Mouse (Mus musculus): ENCODE measurements around the gene Mpped2. TPM values are rescaled to one million over a fixed set of nuclear protein-coding genes. Genes with fewer than 3 reads are reported as not detected.

Mpped2 gene
- polyA plus RNA-seq, 1 experiment from 2014 or later: 134 TPM

- WGBS: 73% methylated on average over 5 of the region's 5 CpGs
- no peak overlapping the region for H3K27ac ChIP-seq
- peaks cover 24% of the 10 kb centered on the region for H3K4me1 ChIP-seq (replicated peaks)
- H3K36me3 ChIP-seq: no peaks in the 10 kb centered on the region
- no peak for ATAC-seq (ENCODE audit: insufficient number of reproducible peaks, insufficient read depth, low FRiP score, low TSS enrichment, low read depth)
- H3K27me3 ChIP-seq: no peaks in the 10 kb centered on the region
- no peak overlapping the region for H3K9ac ChIP-seq (replicated peaks)
- no peaks in the 10 kb centered on the region for H3K9me3 ChIP-seq
- H3K4me2 ChIP-seq: no peak overlapping the region
- no peak overlapping the region for H3K4me3 ChIP-seq (replicated peaks)
Observed at GRCm38 (mm10) chr2:106679720-106680455, 13.2 kb upstream of the Mpped2 start.

DNA sequence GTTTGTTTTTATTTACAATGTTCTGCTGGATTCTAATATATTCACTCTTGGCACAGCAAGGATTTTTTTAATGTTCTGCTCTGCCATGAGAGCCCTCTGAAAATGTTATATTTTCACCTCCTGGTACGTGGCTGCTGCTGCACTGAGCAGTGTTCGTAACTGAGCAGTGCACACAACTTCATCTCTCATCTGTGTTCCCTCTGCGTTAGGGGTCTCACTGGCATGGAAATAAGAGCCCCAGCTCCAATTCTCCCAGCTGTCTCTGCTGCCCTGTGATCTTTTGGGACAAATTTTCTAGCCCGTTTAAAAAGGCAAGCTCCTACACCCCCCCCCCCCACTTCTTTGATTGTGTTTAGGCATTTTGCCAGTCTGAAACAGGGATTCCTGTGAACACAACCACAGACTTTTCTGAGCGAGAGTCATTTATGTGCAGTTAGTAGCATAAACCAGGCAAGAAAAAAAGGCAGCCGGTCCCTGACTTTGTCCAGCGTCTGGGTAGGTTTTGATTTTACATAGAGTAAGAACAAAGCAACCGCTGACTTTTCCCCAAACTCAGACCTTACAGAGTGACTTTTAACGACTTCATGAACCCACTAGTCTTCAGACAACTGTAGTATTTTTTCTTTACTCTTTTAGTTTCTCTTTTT is 9.8 kb upstream of the Mpped2 start:
- peaks cover 24% of the 10 kb centered on the region for H3K4me1 ChIP-seq (replicated peaks)
- peak overlapping the region; percentile 10 for H3K4me3 ChIP-seq (replicated peaks)
- ATAC-seq (ENCODE audit: insufficient number of reproducible peaks, insufficient read depth, low FRiP score, low TSS enrichment, low read depth): peak; percentile 77
- no peaks in the 10 kb centered on the region for H3K27me3 ChIP-seq
- H3K9ac ChIP-seq (replicated peaks): no peak overlapping the region
- H3K27ac ChIP-seq: peak overlapping the region; percentile 89
- H3K9me3 ChIP-seq: no peaks in the 10 kb centered on the region
- H3K4me2 ChIP-seq: peak overlapping the region; percentile 46
- no peaks in the 10 kb centered on the region for H3K36me3 ChIP-seq
- 10% methylated on average over 9 of the region's 9 CpGs for WGBS

- H3K9ac ChIP-seq (replicated peaks): no peak overlapping the region
- H3K27ac ChIP-seq: peak overlapping the region; percentile 89
- 31% methylated on average over 4 of the region's 4 CpGs for WGBS
- no peaks in the 10 kb centered on the region for H3K36me3 ChIP-seq
- H3K4me2 ChIP-seq: peak overlapping the region; percentile 46
- no peaks in the 10 kb centered on the region for H3K9me3 ChIP-seq
- peak overlapping the region; percentile 10 for H3K4me3 ChIP-seq (replicated peaks)
- no peaks in the 10 kb centered on the region for H3K27me3 ChIP-seq
- 0 out of 2 replicates have a peak, but pooled peaks have one; percentile 49 for ATAC-seq (ENCODE audit: insufficient number of reproducible peaks, insufficient read depth, low FRiP score, low TSS enrichment, low read depth)
- H3K4me1 ChIP-seq (replicated peaks): peaks cover 24% of the 10 kb centered on the region
Observed at GRCm38 (mm10) chr2:106683832-106684231, 9.2 kb upstream of the Mpped2 start.

DNA sequence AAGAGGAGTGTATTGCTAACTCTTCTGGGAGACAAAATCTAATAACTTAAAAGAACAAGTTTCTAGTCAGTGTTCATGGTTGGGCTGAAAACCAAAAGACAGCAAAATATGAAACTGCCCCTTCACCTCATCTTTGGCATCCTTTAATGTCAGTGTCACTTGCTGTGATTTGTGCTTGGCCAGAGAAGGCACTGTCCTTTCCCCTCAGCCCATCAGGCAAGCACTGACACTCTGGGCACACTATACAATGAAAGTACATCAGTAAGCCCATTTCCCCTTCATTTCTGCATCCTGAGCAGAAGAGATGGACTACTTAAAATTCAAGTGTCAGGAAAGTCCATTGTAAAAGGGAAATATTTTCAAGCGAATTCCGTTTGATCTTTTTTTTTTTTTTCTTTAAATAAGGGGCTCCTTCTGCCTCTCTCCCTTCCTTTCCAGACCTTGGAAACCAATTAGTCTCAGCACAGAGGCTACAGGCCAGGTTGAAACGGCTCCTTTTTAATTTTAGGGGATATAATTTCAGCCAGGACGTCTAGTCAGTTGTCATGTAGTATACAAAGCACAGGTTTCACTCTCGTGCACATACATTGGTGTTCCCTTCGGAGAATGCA is 1.2 kb upstream of the Mpped2 start:
- 4% methylated on average over 6 of the region's 6 CpGs for WGBS
- no peak for ATAC-seq (ENCODE audit: insufficient number of reproducible peaks, insufficient read depth, low FRiP score, low TSS enrichment, low read depth)
- H3K4me1 ChIP-seq (replicated peaks): peaks cover 21% of the 10 kb centered on the region
- H3K36me3 ChIP-seq: no peaks in the 10 kb centered on the region
- H3K4me2 ChIP-seq: peak overlapping the region; percentile 95
- H3K9ac ChIP-seq (replicated peaks): no peak overlapping the region
- H3K4me3 ChIP-seq (replicated peaks): no peak overlapping the region
- 0 out of 2 replicates have a peak, but pooled peaks cover 5% of the 10 kb centered on the region for H3K27me3 ChIP-seq
- H3K9me3 ChIP-seq: no peaks in the 10 kb centered on the region
- H3K27ac ChIP-seq: no peak overlapping the region

- Histone ChIP-seq H3K36me3 (no peaks in the 10 kb centered on the region), H3K27ac (peak overlapping the region; percentile 99), H3K9ac (replicated peaks) (0 out of 2 replicates have a peak overlapping the region, but pooled peaks have one; percentile 98), H3K4me1 (replicated peaks) (peaks cover 25% of the 10 kb centered on the region), H3K4me3 (replicated peaks) (peak overlapping the region; percentile 85), H3K9me3 (no peaks in the 10 kb centered on the region), H3K4me2 (peak overlapping the region; percentile 95), H3K27me3 (0 out of 2 replicates have a peak, but pooled peaks cover 5% of the 10 kb centered on the region)
- no peak for ATAC-seq (ENCODE audit: insufficient number of reproducible peaks, insufficient read depth, low FRiP score, low TSS enrichment, low read depth)
- WGBS: 1% methylated on average over 14 of the region's 14 CpGs
Observed at GRCm38 (mm10) chr2:106692405-106692782, 675 bp upstream of the Mpped2 start.

DNA sequence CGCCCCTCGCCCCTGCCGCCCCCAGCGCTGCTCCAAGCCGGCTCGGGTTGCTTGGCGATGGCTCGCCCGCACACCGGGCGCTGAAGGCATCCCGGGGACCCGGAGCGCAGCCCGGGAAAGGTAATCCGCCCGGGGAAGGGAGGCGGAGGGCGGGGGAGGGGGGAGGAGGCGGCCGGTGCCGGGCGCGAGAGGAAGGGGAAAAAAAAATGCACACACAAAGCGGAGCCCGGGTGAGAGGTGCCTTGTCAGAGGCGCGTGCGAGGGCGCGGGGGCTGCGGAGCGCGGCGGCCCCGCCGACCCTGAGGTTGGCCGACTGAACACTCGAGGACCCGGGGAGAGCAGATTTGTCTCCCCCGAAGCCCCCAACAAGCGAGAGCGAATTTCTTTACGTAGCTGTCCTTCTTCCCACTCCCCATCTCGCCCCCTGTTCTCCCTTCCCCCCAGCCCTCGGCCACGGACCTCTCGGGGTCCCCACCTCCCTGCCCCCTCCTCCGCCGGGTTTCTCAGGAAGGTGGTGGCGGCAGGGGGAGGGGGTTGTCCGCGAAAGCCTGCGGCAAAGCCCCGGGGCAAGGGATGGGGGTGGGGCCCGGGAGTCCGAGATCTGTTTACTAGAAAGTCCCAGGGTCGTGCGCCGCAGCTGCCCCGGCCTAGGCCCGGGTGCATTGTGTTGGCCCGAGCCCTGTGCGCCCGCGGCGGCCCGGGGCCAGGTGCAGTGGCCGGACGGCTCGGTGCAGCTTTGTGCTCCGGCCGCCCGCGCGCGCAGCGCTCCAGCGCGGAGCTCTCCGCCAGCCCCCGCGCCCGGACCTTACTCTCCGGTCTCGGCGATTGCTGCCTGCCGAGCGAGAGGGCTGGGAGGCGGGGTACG is 865 bp downstream of the Mpped2 start:
- Histone ChIP-seq H3K4me3 (replicated peaks) (peak overlapping the region; percentile 85), H3K9me3 (no peaks in the 10 kb centered on the region), H3K9ac (replicated peaks) (peak overlapping the region; percentile 98), H3K27ac (peak overlapping the region; percentile 99), H3K4me1 (replicated peaks) (peaks cover 29% of the 10 kb centered on the region), H3K27me3 (0 out of 2 replicates have a peak, but pooled peaks cover 5% of the 10 kb centered on the region), H3K36me3 (no peaks in the 10 kb centered on the region), H3K4me2 (peak overlapping the region; percentile 95)
- ATAC-seq (ENCODE audit: insufficient number of reproducible peaks, insufficient read depth, low FRiP score, low TSS enrichment, low read depth): peak; percentile 69
- under 1% methylated on average over 84 of the region's 91 CpGs for WGBS

GRCm38 (mm10) chr2:106694567-106694885 is 1.5 kb downstream of the Mpped2 start:
- Histone ChIP-seq H3K27ac (peak overlapping the region; percentile 99), H3K4me1 (replicated peaks) (peaks cover 29% of the 10 kb centered on the region), H3K36me3 (peaks cover 4% of the 10 kb centered on the region), H3K9ac (replicated peaks) (peak overlapping the region; percentile 98), H3K4me2 (peak overlapping the region; percentile 95), H3K27me3 (0 out of 2 replicates have a peak, but pooled peaks cover 5% of the 10 kb centered on the region), H3K4me3 (replicated peaks) (peak overlapping the region; percentile 85), H3K9me3 (no peaks in the 10 kb centered on the region)
- WGBS: 0% methylated on average over 10 of the region's 10 CpGs
- ATAC-seq (ENCODE audit: insufficient number of reproducible peaks, insufficient read depth, low FRiP score, low TSS enrichment, low read depth): no peak

GRCm38 (mm10) chr2:106694886-106695733 is 2.0 kb downstream of the Mpped2 start:
- Histone ChIP-seq H3K9me3 (no peaks in the 10 kb centered on the region), H3K27me3 (0 out of 2 replicates have a peak, but pooled peaks cover 5% of the 10 kb centered on the region), H3K27ac (peak overlapping the region; percentile 99), H3K4me3 (replicated peaks) (peak overlapping the region; percentile 85), H3K4me1 (replicated peaks) (peaks cover 29% of the 10 kb centered on the region), H3K9ac (replicated peaks) (peak overlapping the region; percentile 98), H3K36me3 (peaks cover 10% of the 10 kb centered on the region), H3K4me2 (peak overlapping the region; percentile 95)
- under 1% methylated on average over 37 of the region's 41 CpGs for WGBS
- peak; percentile 38; the same call in 1 of the 2 replicates for ATAC-seq (ENCODE audit: insufficient number of reproducible peaks, insufficient read depth, low FRiP score, low TSS enrichment, low read depth)

DNA sequence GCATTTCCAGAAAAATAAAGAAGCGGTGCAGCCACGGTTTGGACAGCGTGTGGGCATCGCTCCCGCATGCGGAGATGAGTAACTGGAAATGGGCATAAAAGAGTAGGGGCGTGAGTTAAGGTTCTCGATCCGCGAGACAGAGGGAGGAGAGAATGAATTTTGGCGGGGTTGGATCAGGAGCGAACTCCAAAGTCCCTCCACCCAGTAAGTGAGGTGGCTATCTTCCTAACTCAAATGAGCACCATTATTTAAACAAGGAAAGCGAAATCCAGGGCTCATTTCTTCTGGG is 2.6 kb downstream of the Mpped2 start:
- peaks cover 16% of the 10 kb centered on the region for H3K36me3 ChIP-seq
- H3K27ac ChIP-seq: peak overlapping the region; percentile 99
- 0 out of 2 replicates have a peak, but pooled peaks cover 5% of the 10 kb centered on the region for H3K27me3 ChIP-seq
- peak overlapping the region; percentile 95 for H3K4me2 ChIP-seq
- no peak for ATAC-seq (ENCODE audit: insufficient number of reproducible peaks, insufficient read depth, low FRiP score, low TSS enrichment, low read depth)
- peaks cover 29% of the 10 kb centered on the region for H3K4me1 ChIP-seq (replicated peaks)
- H3K4me3 ChIP-seq (replicated peaks): peak overlapping the region; percentile 85
- no peaks in the 10 kb centered on the region for H3K9me3 ChIP-seq
- WGBS: 2% methylated on average over 13 of the region's 13 CpGs
- peak overlapping the region; percentile 98 for H3K9ac ChIP-seq (replicated peaks)

DNA sequence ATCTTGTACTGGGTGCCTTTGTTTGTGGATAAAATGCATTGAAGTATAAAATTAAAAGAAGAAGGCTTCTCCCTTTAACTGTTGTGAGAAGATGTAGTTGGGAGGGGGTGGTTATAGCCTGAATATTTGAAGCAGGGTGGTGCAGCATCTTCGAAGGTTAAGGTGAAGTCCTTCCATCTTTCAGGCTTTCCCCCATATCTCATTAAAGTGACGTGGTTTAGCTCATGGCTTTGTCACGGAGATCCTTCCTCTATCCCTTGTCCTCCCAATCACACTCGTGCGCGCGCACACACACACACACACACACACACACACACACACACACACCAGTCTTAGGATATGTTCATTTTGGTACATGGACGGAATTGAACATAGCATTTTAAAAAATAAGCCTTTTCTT is 3.3 kb downstream of the Mpped2 start:
- H3K4me3 ChIP-seq (replicated peaks): peak overlapping the region; percentile 85
- 0 out of 2 replicates have a peak, but pooled peaks cover 5% of the 10 kb centered on the region for H3K27me3 ChIP-seq
- H3K4me2 ChIP-seq: peak overlapping the region; percentile 95
- ATAC-seq (ENCODE audit: insufficient number of reproducible peaks, insufficient read depth, low FRiP score, low TSS enrichment, low read depth): no peak
- H3K27ac ChIP-seq: no peak overlapping the region
- peaks cover 29% of the 10 kb centered on the region for H3K4me1 ChIP-seq (replicated peaks)
- no peaks in the 10 kb centered on the region for H3K9me3 ChIP-seq
- WGBS: 86% methylated on average over 8 of the region's 8 CpGs
- peaks cover 23% of the 10 kb centered on the region for H3K36me3 ChIP-seq
- no peak overlapping the region for H3K9ac ChIP-seq (replicated peaks)
